Mouse (Mus musculus): ENCODE results near the gene Dmrt1. TPM values are rescaled to one million over a fixed set of nuclear protein-coding genes. Genes with fewer than 3 reads are reported as not detected.

The Dmrt1 gene
- polyA plus RNA-seq, 2 experiments: 0.05 TPM; not detected in 1

DNA sequence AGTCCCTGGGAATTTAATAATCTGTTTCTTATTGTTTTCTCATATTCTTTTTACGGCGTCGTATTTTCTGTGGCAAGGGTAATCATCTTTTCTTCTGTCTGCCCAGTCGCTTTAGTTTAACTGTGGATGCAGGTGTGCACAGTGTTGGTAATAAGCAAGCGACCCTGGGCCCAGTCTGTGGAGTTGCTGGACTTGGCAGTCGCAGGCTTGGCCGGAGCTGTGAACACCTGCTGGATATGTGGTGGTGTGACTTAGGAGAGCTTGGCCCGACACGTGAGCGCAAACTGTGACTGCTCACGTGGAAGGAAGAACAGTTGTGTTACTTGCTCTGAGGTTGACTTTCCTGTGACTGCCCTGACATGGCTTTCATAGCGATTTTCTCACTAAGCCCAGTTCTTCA, 24.3 kb downstream of the Dmrt1 start:
- no peak overlapping the region for H3K27ac ChIP-seq (replicated peaks; ENCODE audit: low read depth, low read length)
- no peaks in the 10 kb centered on the region for H3K9me3 ChIP-seq (ENCODE audit: control insufficient read depth, low read length)
- WGBS: 26% methylated on average over 12 of the region's 12 CpGs
- no peak for TF ChIP-seq POLR2A (IDR thresholded peaks at IDR 0.05; ENCODE audit: borderline replicate concordance, extremely low read depth, insufficient read depth, insufficient read length)
- H3K27me3 ChIP-seq (ENCODE audit: control insufficient read depth, insufficient read depth, low read length): no peaks in the 10 kb centered on the region
- H3K36me3 ChIP-seq (ENCODE audit: control insufficient read depth, insufficient read depth, low read length): no peaks in the 10 kb centered on the region
- H3K4me2 ChIP-seq (replicated peaks; ENCODE audit: low read depth, low read length, severe bottlenecking): no peak overlapping the region
- H3K4me3 ChIP-seq (replicated peaks; ENCODE audit: low read length): no peak overlapping the region
- DNase-seq (ENCODE audit: low spot score) (peak; percentile 22), ATAC-seq (ENCODE audit: low FRiP score, low read depth) (no peak)
- H3K9ac ChIP-seq (ENCODE audit: low read depth, low read length, severe bottlenecking): no peak overlapping the region
- peaks cover 4% of the 10 kb centered on the region; the same call in 1 of the 2 replicates for H3K4me1 ChIP-seq (ENCODE audit: control insufficient read depth, insufficient read depth, low read length)

DNA sequence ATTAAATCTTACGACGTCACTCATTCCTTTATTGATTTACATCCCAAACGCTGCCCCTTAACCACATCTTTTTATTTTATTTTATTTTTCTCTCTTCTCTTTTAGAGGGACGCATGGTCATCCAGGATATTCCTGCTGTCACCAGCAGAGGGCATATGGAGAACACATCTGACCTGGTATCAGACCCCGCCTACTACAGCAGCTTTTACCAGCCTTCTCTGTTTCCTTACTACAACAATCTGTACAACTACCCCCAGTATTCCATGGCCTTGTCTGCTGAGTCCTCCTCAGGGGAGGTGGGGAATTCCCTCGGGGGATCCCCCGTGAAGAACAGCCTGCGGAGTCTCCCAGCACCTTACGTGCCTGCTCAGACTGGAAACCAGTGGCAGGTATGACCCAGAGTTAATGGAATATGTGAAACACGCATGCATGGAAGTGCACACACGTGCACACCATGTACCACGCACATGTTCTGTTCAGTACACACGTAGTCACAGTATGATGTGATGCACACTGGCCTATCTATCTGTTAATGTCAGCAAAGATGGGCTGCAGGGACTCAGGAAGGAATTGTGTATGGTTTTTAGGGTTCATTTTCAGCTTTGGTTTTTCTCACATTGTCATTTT, 40.4 kb downstream of the Dmrt1 start:
- Histone ChIP-seq H3K9ac (ENCODE audit: low read depth, low read length, severe bottlenecking) (no peak overlapping the region), H3K4me1 (ENCODE audit: control insufficient read depth, insufficient read depth, low read length) (no peaks in the 10 kb centered on the region), H3K4me2 (replicated peaks; ENCODE audit: low read depth, low read length, severe bottlenecking) (no peak overlapping the region), H3K4me3 (replicated peaks; ENCODE audit: low read length) (no peak overlapping the region), H3K9me3 (ENCODE audit: control insufficient read depth, low read length) (no peaks in the 10 kb centered on the region), H3K36me3 (ENCODE audit: control insufficient read depth, insufficient read depth, low read length) (no peaks in the 10 kb centered on the region), H3K27ac (replicated peaks; ENCODE audit: low read depth, low read length) (no peak overlapping the region), H3K27me3 (ENCODE audit: control insufficient read depth, insufficient read depth, low read length) (no peaks in the 10 kb centered on the region)
- DNase-seq (ENCODE audit: low spot score): peak; percentile 82
- TF ChIP-seq POLR2A (IDR thresholded peaks at IDR 0.05; ENCODE audit: borderline replicate concordance, extremely low read depth, insufficient read depth, insufficient read length): no peak
- ATAC-seq (ENCODE audit: low FRiP score, low read depth): peak; percentile 72
- 32% methylated on average over 13 of the region's 13 CpGs for WGBS

DNA sequence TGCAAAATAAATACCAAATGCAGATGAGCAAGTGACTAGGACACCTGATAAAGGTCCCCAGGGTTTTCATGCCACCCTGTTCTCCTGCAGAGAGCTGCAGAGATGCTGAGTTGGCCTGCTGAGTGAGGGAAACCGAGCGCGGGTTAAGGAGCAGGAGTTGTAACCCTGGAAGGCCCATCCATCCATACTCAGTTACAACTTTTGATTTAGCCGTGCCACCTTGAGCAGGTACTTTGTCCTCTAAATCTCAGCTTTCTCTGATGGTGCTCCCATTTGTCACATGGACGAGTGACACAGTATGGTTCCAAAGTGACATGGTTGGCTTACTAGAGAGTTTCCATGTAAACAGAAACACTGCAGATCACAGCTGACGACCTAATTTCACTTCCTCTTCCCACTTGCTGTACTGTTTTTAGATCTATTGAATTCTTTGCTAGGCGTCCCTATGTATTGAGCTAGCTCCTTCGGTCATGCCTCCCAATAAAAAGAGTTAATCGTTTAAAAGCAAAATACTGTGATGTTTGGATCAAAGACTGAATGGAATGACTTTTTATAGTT, 41.7 kb downstream of the Dmrt1 start:
- 78% methylated on average over 9 of the region's 9 CpGs for WGBS
- Histone ChIP-seq H3K27ac (replicated peaks; ENCODE audit: low read depth, low read length) (no peak overlapping the region), H3K4me1 (ENCODE audit: control insufficient read depth, insufficient read depth, low read length) (no peaks in the 10 kb centered on the region), H3K4me2 (replicated peaks; ENCODE audit: low read depth, low read length, severe bottlenecking) (no peak overlapping the region), H3K9me3 (ENCODE audit: control insufficient read depth, low read length) (no peaks in the 10 kb centered on the region), H3K27me3 (ENCODE audit: control insufficient read depth, insufficient read depth, low read length) (no peaks in the 10 kb centered on the region), H3K36me3 (ENCODE audit: control insufficient read depth, insufficient read depth, low read length) (no peaks in the 10 kb centered on the region), H3K9ac (ENCODE audit: low read depth, low read length, severe bottlenecking) (no peak overlapping the region), H3K4me3 (replicated peaks; ENCODE audit: low read length) (no peak overlapping the region)
- ATAC-seq (ENCODE audit: low FRiP score, low read depth): no peak
- TF ChIP-seq POLR2A (IDR thresholded peaks at IDR 0.05; ENCODE audit: borderline replicate concordance, extremely low read depth, insufficient read depth, insufficient read length): no peak
- no peak for DNase-seq (ENCODE audit: low spot score)

DNA sequence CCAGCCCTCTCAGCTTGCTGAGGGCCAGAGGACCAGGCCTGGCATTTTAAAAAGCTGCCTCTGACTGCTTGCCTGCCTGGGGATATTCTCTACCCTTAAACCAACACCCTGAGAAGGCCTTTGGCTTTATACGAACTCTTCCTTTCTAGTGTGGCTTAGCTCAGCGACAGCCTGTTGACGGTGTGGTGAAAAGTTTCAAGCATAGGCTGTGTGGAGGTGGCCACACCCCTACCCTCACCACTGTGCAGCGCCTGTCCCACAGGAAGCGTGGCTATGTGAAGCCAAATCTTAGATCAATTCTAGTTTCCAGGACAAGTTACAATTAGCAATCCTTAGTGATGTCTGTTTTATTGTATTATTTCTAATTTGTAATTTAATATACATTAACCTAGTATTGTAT, 44.9 kb downstream of the Dmrt1 start:
- DNase-seq (ENCODE audit: low spot score): no peak
- ATAC-seq (ENCODE audit: low FRiP score, low read depth): no peak
- Histone ChIP-seq H3K9ac (ENCODE audit: low read depth, low read length, severe bottlenecking) (no peak overlapping the region), H3K27me3 (ENCODE audit: control insufficient read depth, insufficient read depth, low read length) (no peaks in the 10 kb centered on the region), H3K36me3 (ENCODE audit: control insufficient read depth, insufficient read depth, low read length) (no peaks in the 10 kb centered on the region), H3K4me2 (replicated peaks; ENCODE audit: low read depth, low read length, severe bottlenecking) (no peak overlapping the region), H3K9me3 (ENCODE audit: control insufficient read depth, low read length) (no peaks in the 10 kb centered on the region), H3K4me3 (replicated peaks; ENCODE audit: low read length) (no peak overlapping the region), H3K4me1 (ENCODE audit: control insufficient read depth, insufficient read depth, low read length) (no peaks in the 10 kb centered on the region), H3K27ac (replicated peaks; ENCODE audit: low read depth, low read length) (no peak overlapping the region)
- 61% methylated on average over 5 of the region's 5 CpGs for WGBS
- TF ChIP-seq POLR2A (IDR thresholded peaks at IDR 0.05; ENCODE audit: borderline replicate concordance, extremely low read depth, insufficient read depth, insufficient read length): no peak

DNA sequence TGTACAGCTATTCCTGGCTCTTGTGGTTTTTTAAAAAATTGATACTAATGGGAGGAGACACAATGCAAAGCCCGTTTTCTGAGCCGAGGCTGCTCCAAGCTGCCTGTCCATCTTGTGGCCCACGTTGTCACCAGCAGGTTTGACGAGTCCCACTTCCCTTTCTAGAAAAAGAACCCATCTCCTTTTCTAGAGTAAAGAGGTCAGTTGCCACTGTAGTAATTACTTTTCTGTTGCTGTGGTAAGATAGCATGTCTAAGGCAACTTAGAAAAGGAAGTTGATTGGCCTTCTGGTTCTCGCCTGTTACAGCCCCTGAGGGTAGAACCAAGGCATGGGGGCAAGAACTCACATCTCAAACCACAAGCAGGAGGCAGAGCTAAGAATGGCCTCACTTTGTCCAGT, 45.6 kb downstream of the Dmrt1 start:
- Histone ChIP-seq H3K4me2 (replicated peaks; ENCODE audit: low read depth, low read length, severe bottlenecking) (no peak overlapping the region), H3K27me3 (ENCODE audit: control insufficient read depth, insufficient read depth, low read length) (no peaks in the 10 kb centered on the region), H3K27ac (replicated peaks; ENCODE audit: low read depth, low read length) (no peak overlapping the region), H3K36me3 (ENCODE audit: control insufficient read depth, insufficient read depth, low read length) (no peaks in the 10 kb centered on the region), H3K9ac (ENCODE audit: low read depth, low read length, severe bottlenecking) (no peak overlapping the region), H3K4me3 (replicated peaks; ENCODE audit: low read length) (no peak overlapping the region), H3K9me3 (ENCODE audit: control insufficient read depth, low read length) (no peaks in the 10 kb centered on the region), H3K4me1 (ENCODE audit: control insufficient read depth, insufficient read depth, low read length) (no peaks in the 10 kb centered on the region)
- no peak for DNase-seq (ENCODE audit: low spot score)
- ATAC-seq (ENCODE audit: low FRiP score, low read depth): no peak
- 64% methylated on average over 5 of the region's 5 CpGs for WGBS
- no peak for TF ChIP-seq POLR2A (IDR thresholded peaks at IDR 0.05; ENCODE audit: borderline replicate concordance, extremely low read depth, insufficient read depth, insufficient read length)
